Mouse (Mus musculus) lung, adult 2 months (tissue): ENCODE measurements around the gene Trp53i13.

ENCODE experiments used
- CTCF ChIP-seq: fragments of 200-500 bp; IDR thresholded peaks from 2 replicates; pipeline ENCODE4 v1.5.1; 2011; ENCODE audit warnings: mild to moderate bottlenecking, low read length, control low read depth; ENCODE audit not compliant: insufficient read depth
- POLR2A ChIP-seq: fragments of 200-500 bp; IDR thresholded peaks from 2 replicates; pipeline ENCODE4 v1.6.1; 2011; ENCODE audit warnings: low read depth, mild to moderate bottlenecking, control low read depth, low read length, borderline replicate concordance; ENCODE audit errors: extremely low read depth

GRCm38 (mm10) chr11:77499354-77499753 lies 16.4 kb downstream of the Trp53i13 start:
- no peak for TF ChIP-seq POLR2A
- no peak for TF ChIP-seq CTCF
